Mouse (Mus musculus) E14TG2a.4 (cell line): Measurements from ENCODE around the gene Obsl1.

Source experiments
- CTCF ChIP-seq: conservative IDR thresholded peaks from 2 replicates; pipeline ENCODE4 v1.5.1; 2014; ENCODE audit warnings: low read length
- NANOG ChIP-seq: IDR thresholded peaks from 2 replicates; pipeline ENCODE4 v1.6.1; 2014; ENCODE audit warnings: borderline replicate concordance, low read length, mixed read lengths
- POU5F1 ChIP-seq: IDR thresholded peaks from 2 replicates; pipeline ENCODE4 v1.6.1; 2014; ENCODE audit warnings: low read length, borderline replicate concordance

GRCm38 (mm10) chr1:75455433-75455832 lies 50.8 kb downstream of the Obsl1 start:
- TF ChIP-seq CTCF, result no peak
- TF ChIP-seq NANOG, result no peak
- no peak for TF ChIP-seq POU5F1
